Comparison of ENCODE assay signal across 8 mouse cellular contexts in the genomic region with DNA sequence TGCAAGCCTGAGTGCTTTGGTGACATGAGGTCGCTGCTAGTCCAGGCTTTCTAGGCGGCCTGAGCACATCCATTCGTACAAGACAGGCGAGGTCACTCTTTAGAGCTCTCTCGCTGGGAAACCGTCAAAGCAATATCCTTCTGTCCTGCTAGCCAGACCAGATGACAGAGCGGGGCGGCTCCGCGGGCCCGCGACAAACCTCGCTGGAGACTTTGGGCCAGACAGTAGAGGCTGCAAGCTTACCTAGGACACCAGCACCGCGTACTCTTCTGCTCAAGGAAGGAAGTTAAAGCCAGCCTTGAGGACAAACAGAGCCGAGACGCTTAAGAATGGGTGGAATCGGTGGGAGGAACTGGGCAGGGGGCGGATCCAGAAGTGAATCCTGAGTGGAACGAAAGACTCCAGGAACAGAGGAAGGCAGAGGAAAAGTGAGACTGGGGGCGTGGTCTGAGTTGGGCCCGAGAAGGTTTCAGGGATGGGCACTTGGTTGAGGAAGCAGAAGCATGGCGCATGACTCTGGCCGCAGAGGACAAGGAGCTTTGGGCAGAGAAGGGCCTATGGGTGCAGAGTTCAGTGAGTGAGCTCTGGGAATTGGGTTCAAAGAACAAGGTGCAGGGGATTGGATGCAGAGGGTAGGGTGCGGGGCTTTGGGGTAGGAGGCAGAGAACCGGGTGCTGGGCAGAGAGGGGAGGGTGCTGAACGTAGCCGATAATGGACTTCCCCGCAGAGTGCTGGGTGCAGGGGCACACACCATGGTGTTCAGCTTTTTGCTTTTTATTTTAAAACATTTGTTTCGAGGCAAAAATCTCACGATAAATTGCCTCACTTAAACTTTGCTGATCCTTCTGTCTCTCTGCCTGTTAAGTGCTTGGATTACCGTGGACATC. TPM values are rescaled to one million over a fixed set of nuclear protein-coding genes. Genes with fewer than 3 reads are reported as not detected.
DNase-seq lines count a peak whose midpoint lies in the region; ATAC-seq and TF ChIP-seq lines count a peak whose summit lies in the region.

A gene (minus strand): TSS at position 300 of the 887 bp plus-strand sequence.

- no peak within 1 kb of the TSS for H3K27ac ChIP-seq in hindbrain, embryonic 14.5 days
- H3K27ac ChIP-seq in liver, adult 2 months (replicated peaks; ENCODE audit: insufficient read depth, low read depth, low read length): no peak within 1 kb of the TSS
- H3K27ac ChIP-seq in midbrain, embryonic 14.5 days (replicated peaks; ENCODE audit: low read depth, low read length): no peak within 1 kb of the TSS

- peaks cover 7% of the 10 kb centered on the region for H3K27me3 ChIP-seq in hindbrain, embryonic 14.5 days (ENCODE audit: control insufficient read depth, insufficient read depth, low read length)
- no peaks in the 10 kb centered on the region; the same call in 1 of the 2 replicates for H3K27me3 ChIP-seq in liver, adult 2 months (ENCODE audit: control insufficient read depth, insufficient read depth, low read length)
- peaks cover 8% of the 10 kb centered on the region; the same call in 1 of the 2 replicates for H3K27me3 ChIP-seq in midbrain, embryonic 14.5 days (ENCODE audit: control insufficient read depth, insufficient read depth, low read length)

- TF ChIP-seq CTCF in liver, adult 2 months (IDR thresholded peaks at IDR 0.05; ENCODE audit: low read depth, low read length): no peak

- H3K4me3 ChIP-seq in hindbrain, embryonic 14.5 days (replicated peaks; ENCODE audit: low read length): peak within 1 kb of the TSS; percentile 37
- peak within 1 kb of the TSS; percentile 23; the same call in 1 of the 2 replicates for H3K4me3 ChIP-seq in liver, adult 2 months (ENCODE audit: insufficient read depth, low read depth, low read length)
- H3K4me3 ChIP-seq in midbrain, embryonic 14.5 days (replicated peaks; ENCODE audit: low read depth, low read length): peak within 1 kb of the TSS; percentile 32

- no peaks in the 10 kb centered on the region for H3K36me3 ChIP-seq in hindbrain, embryonic 14.5 days (replicated peaks; ENCODE audit: control insufficient read depth, insufficient read depth)
- no peaks in the 10 kb centered on the region for H3K36me3 ChIP-seq in liver, adult 2 months (ENCODE audit: control insufficient read depth, insufficient read depth, low read length)
- no peaks in the 10 kb centered on the region for H3K36me3 ChIP-seq in midbrain, embryonic 14.5 days (ENCODE audit: control insufficient read depth, insufficient read depth, low read length)

- H3K4me1 ChIP-seq in hindbrain, embryonic 14.5 days (replicated peaks; ENCODE audit: control insufficient read depth, insufficient read depth, low read length): peaks cover 11% of the 10 kb centered on the region
- H3K4me1 ChIP-seq in liver, adult 2 months (ENCODE audit: control insufficient read depth, insufficient read depth, low read length): peaks cover 10% of the 10 kb centered on the region
- H3K4me1 ChIP-seq in midbrain, embryonic 14.5 days (ENCODE audit: control insufficient read depth, insufficient read depth, low read length): 0 out of 2 replicates have a peak, but pooled peaks cover 3% of the 10 kb centered on the region

- peak within 1 kb of the TSS; percentile 51 for H3K9ac ChIP-seq in hindbrain, embryonic 14.5 days
- no peak within 1 kb of the TSS for H3K9ac ChIP-seq in liver, adult 2 months (ENCODE audit: low read depth, low read length)
- peak within 1 kb of the TSS; percentile 34; the same call in 1 of the 2 replicates for H3K9ac ChIP-seq in midbrain, embryonic 14.5 days (replicated peaks; ENCODE audit: low read length)

- no peaks in the 10 kb centered on the region for H3K79me2 ChIP-seq in liver, adult 2 months (ENCODE audit: control insufficient read depth, insufficient read depth, low read length)

- H3K4me2 ChIP-seq in hindbrain, embryonic 14.5 days (replicated peaks): peak within 1 kb of the TSS; percentile 77
- H3K4me2 ChIP-seq in midbrain, embryonic 14.5 days (ENCODE audit: low read length): peak within 1 kb of the TSS; percentile 63

- peak; percentile 47 to 73 for DNase-seq in adrenal gland, adult (ENCODE audit: inconsistent age in 2 of 2, low spot score in 1 of 2)
- no peak for DNase-seq in adrenal gland, postnatal 4 days (ENCODE audit: low spot score in 2 of 2)
- peak; percentile 34 to 60 for DNase-seq in adrenal gland, postnatal 36 days
- peak; percentile 5 to 14 for DNase-seq in gastrocnemius, adult 8-10 months (ENCODE audit: low spot score in 2 of 2)
- peak; percentile 26 for DNase-seq in hindbrain, embryonic 14.5 days (ENCODE audit: low spot score)
- DNase-seq in liver, adult 2 months (ENCODE audit: extremely low read depth, low read depth, low spot score): no peak
- DNase-seq in midbrain, embryonic 14.5 days: peak; percentile 49
- peak; percentile 32 to 68 for DNase-seq in urinary bladder, postnatal 36 days (ENCODE audit: low spot score in 2 of 2)

- no peak for TF ChIP-seq POLR2A in liver, adult 2 months (IDR thresholded peaks at IDR 0.05; ENCODE audit: extremely low read depth, insufficient read depth, low read length)

- no peaks in the 10 kb centered on the region for H3K9me3 ChIP-seq in hindbrain, embryonic 14.5 days (ENCODE audit: control insufficient read depth, low read length)
- no peaks in the 10 kb centered on the region for H3K9me3 ChIP-seq in midbrain, embryonic 14.5 days (ENCODE audit: control insufficient read depth, low read length)

- WGBS in hindbrain, embryonic 14.5 days: 3% methylated on average over 32 of the region's 32 CpGs
- 7% methylated on average over 32 of the region's 32 CpGs for WGBS in liver, adult 2 months
- 2% methylated on average over 32 of the region's 32 CpGs for WGBS in midbrain, embryonic 14.5 days

- peak; percentile 46; the same call in 1 of the 2 replicates for ATAC-seq in hindbrain, embryonic 14.5 days (ENCODE audit: low FRiP score)
- no peak for ATAC-seq in midbrain, embryonic 14.5 days (ENCODE audit: low FRiP score, low TSS enrichment)

RNA-seq across cellular contexts. Expression of the gene that starts here (rescaled TPM):
- total RNA-seq in adrenal gland, postnatal 4 days (2021): 1 to 10 TPM in 1 of 2 experiments, under 1 TPM in 1; 0.85 to 5.6 TPM
- total RNA-seq in adrenal gland, postnatal 36 days (2021): 1 to 10 TPM; 2.0 to 2.1 TPM
- total RNA-seq in gastrocnemius, adult 8-10 months (2022): under 1 TPM; 0.32 to 0.65 (median 0.46) TPM
- 0.86 and 1.1 TPM in 2 replicates for polyA plus RNA-seq in hindbrain, embryonic 14.5 days (2014; fragmentation: Nextera tagmentation; extraction: Ambion mirVana)
- total RNA-seq in liver, adult 2 months (2014; rRNA removed): 2.1 and 7.0 TPM in 2 replicates
- 2.2 and 4.6 TPM in 2 replicates for polyA plus RNA-seq in liver, adult 2 months (2012; rRNA removed)
- 0.16 and 0.42 TPM in 2 replicates for polyA plus RNA-seq in midbrain, embryonic 14.5 days (2014; fragmentation: Nextera tagmentation; extraction: Ambion mirVana)

Comparison
In these comparisons a context has a peak if more than half of its experiments do, and no peak if none do; other contexts are left out.
1. DNase-seq: peak in adrenal gland, adult (2 of 2), adrenal gland, postnatal 36 days (2 of 2), hindbrain, embryonic 14.5 days (single experiment) and urinary bladder, postnatal 36 days (2 of 2); none in adrenal gland, postnatal 4 days (0 of 2) and liver, adult 2 months (single experiment).
2. Peak in DNase-seq in gastrocnemius, adult 8-10 months; RNA of the gene not detected or under 1 TPM.
3. Peak in DNase-seq, H3K4me3 ChIP-seq, H3K9ac ChIP-seq and H3K4me2 ChIP-seq in midbrain, embryonic 14.5 days; RNA of the gene not detected or under 1 TPM.
4. Peak in every context shown above with its lines, with median percentiles within 50 percentile points of each other: H3K4me3 ChIP-seq.